Mouse (Mus musculus) G1E (cell line): ENCODE results near the gene Inpp5d. TPM values are rescaled to one million over a fixed set of nuclear protein-coding genes. Genes with fewer than 3 reads are reported as not detected.
"Not testable (repeated sequence)": the region's sequence is repeated elsewhere in the genome, so short reads cannot be mapped to it uniquely, and the experiment has no call there.

Experiments used
- ATAC-seq: 2 replicates; pipeline ENCODE4 v1.8.0; 2016; ENCODE audit warnings: mild to moderate bottlenecking; ENCODE audit not compliant: insufficient number of reproducible peaks, poor library complexity, low FRiP score, severe bottlenecking; ENCODE audit errors: extremely low read depth
- DNase-seq: peaks from one replicate; pipeline ENCODE4 v3.0.0; 2012; ENCODE audit warnings: low spot score
- H3K27me3 ChIP-seq: 2 replicates; pipeline ENCODE4 v1.6.1; 2012; ENCODE audit warnings: mild to moderate bottlenecking, low read length, inconsistent platforms; ENCODE audit not compliant: insufficient read depth
- H3K36me3 ChIP-seq: replicated peaks from 2 replicates; pipeline ENCODE3; 2012; ENCODE audit warnings: mild to moderate bottlenecking, inconsistent platforms
- H3K4me1 ChIP-seq: 2 replicates; pipeline ENCODE4 v1.6.1; 2012; ENCODE audit warnings: low read depth, low read length, inconsistent platforms, mixed read lengths; ENCODE audit not compliant: insufficient read depth
- H3K4me3 ChIP-seq: 2 replicates; pipeline ENCODE4 v1.5.1; 2012; ENCODE audit warnings: low read depth, mild to moderate bottlenecking, inconsistent platforms, low read length, moderate library complexity, mixed read lengths
- H3K9me3 ChIP-seq: replicated peaks from 2 replicates; pipeline ENCODE4 v1.6.1; 2012; ENCODE audit warnings: inconsistent platforms
- CTCF ChIP-seq: IDR thresholded peaks from 2 replicates; pipeline ENCODE4 v1.5.1; 2012; ENCODE audit warnings: low read depth, low read length, inconsistent platforms, mixed read lengths
- GATA1 ChIP-seq: IDR thresholded peaks from 2 replicates; pipeline ENCODE4 v1.6.1; 2012; ENCODE audit warnings: borderline replicate concordance, low read length, inconsistent platforms, mixed read lengths
- GATA2 ChIP-seq: IDR thresholded peaks from 2 replicates; pipeline ENCODE4 v1.6.1; 2012; ENCODE audit warnings: low read depth, low read length, inconsistent platforms, borderline replicate concordance
- POLR2AphosphoS5 ChIP-seq: IDR thresholded peaks from 2 replicates; pipeline ENCODE4 v1.6.1; 2012; ENCODE audit warnings: low read depth, low read length, inconsistent platforms; ENCODE audit not compliant: insufficient replicate concordance
- TAL1 ChIP-seq: conservative IDR thresholded peaks from 2 replicates; pipeline ENCODE4 v1.6.1; 2012; ENCODE audit warnings: low read depth, low read length, inconsistent platforms, mixed read lengths
- polyA plus RNA-seq: library from polyadenylated mRNA; stranded (reverse); fragments of >175 nt; gene quantifications from 2 replicates; pipeline ENCODE4 v1.2.3, GENCODE M21; 2012
- total RNA-seq, 2 experiments: library from RNA; stranded (forward) in 1 of 2; stranded (reverse) in 1 of 2; fragments of 200-1000 nt in 1 of 2; fragments of >200 nt in 1 of 2; fragmentation: Nextera tagmentation in 1 of 2; gene quantifications; 2 replicates each; pipeline ENCODE4 v1.2.3; 2014 to 2017

Gene Inpp5d
- total and polyA plus RNA-seq, 3 experiments = 122 to 238 (median 186) TPM

- H3K27me3 ChIP-seq = no peaks in the 10 kb centered on the region
- no peak overlapping the region for H3K4me3 ChIP-seq
- H3K4me1 ChIP-seq = peaks cover 10% of the 10 kb centered on the region; the same call in 1 of the 2 replicates
- ATAC-seq (no peak), DNase-seq (no peak)
- no peaks in the 10 kb centered on the region for H3K9me3 ChIP-seq
- TF ChIP-seq TAL1 (no peak), POLR2AphosphoS5 (no peak), CTCF (no peak), GATA2 (no peak), GATA1 (no peak)
- H3K36me3 ChIP-seq = peaks cover 92% of the 10 kb centered on the region
These were observed 53.9 kb downstream of the Inpp5d start for GRCm38 (mm10) chr1:87673822-87674604.

- no peak for TF ChIP-seq GATA2
- no peak for TF ChIP-seq POLR2AphosphoS5
- no peak for TF ChIP-seq CTCF
- no peak for TF ChIP-seq TAL1
- TF ChIP-seq GATA1 = no peak
- Histone ChIP-seq H3K4me3 (no peak overlapping the region), H3K27me3 (no peaks in the 10 kb centered on the region), H3K9me3 (no peaks in the 10 kb centered on the region), H3K36me3 (peaks cover 92% of the 10 kb centered on the region), H3K4me1 (peaks cover 10% of the 10 kb centered on the region; the same call in 1 of the 2 replicates)
- no peak for ATAC-seq
- DNase-seq = no peak
These were observed 55.9 kb downstream of the Inpp5d start for GRCm38 (mm10) chr1:87676006-87676405.

- DNase-seq (no peak), ATAC-seq (no peak)
- TF ChIP-seq POLR2AphosphoS5 (no peak), GATA1 (no peak), CTCF (no peak), GATA2 (no peak), TAL1 (no peak)
- Histone ChIP-seq H3K4me3 (no peak overlapping the region), H3K4me1 (peaks cover 8% of the 10 kb centered on the region; the same call in 1 of the 2 replicates), H3K36me3 (peaks cover 92% of the 10 kb centered on the region), H3K27me3 (no peaks in the 10 kb centered on the region), H3K9me3 (peaks cover 8% of the 10 kb centered on the region)
These were observed 59.0 kb downstream of the Inpp5d start for GRCm38 (mm10) chr1:87679089-87679488.

- TF ChIP-seq GATA2 = no peak
- TF ChIP-seq CTCF = no peak
- TF ChIP-seq TAL1 = no peak
- no peak for TF ChIP-seq GATA1
- no peak for TF ChIP-seq POLR2AphosphoS5
- Histone ChIP-seq H3K36me3 (peaks cover 94% of the 10 kb centered on the region), H3K4me3 (no peak overlapping the region), H3K27me3 (no peaks in the 10 kb centered on the region), H3K9me3 (peaks cover 10% of the 10 kb centered on the region), H3K4me1 (peaks cover 8% of the 10 kb centered on the region; the same call in 1 of the 2 replicates)
- no peak for ATAC-seq
- DNase-seq = no peak
These were observed 60.8 kb downstream of the Inpp5d start for GRCm38 (mm10) chr1:87680950-87681349.

- not testable (repeated sequence) for H3K27me3 ChIP-seq, H3K4me1 ChIP-seq, ATAC-seq, DNase-seq, H3K9me3 ChIP-seq, H3K4me3 ChIP-seq
- peaks cover 94% of the 10 kb centered on the region for H3K36me3 ChIP-seq
These were observed 62.4 kb downstream of the Inpp5d start for GRCm38 (mm10) chr1:87682473-87682872.

- no peak overlapping the region for H3K4me3 ChIP-seq
- peaks cover 3% of the 10 kb centered on the region; the same call in 1 of the 2 replicates for H3K4me1 ChIP-seq
- peaks cover 10% of the 10 kb centered on the region for H3K9me3 ChIP-seq
- DNase-seq (no peak), ATAC-seq (no peak)
- TF ChIP-seq CTCF (no peak), TAL1 (no peak), POLR2AphosphoS5 (no peak), GATA1 (no peak), GATA2 (no peak)
- peaks cover 90% of the 10 kb centered on the region for H3K36me3 ChIP-seq
- no peaks in the 10 kb centered on the region for H3K27me3 ChIP-seq
These were observed 64.0 kb downstream of the Inpp5d start for GRCm38 (mm10) chr1:87684071-87684470.
